In the genomic region with DNA sequence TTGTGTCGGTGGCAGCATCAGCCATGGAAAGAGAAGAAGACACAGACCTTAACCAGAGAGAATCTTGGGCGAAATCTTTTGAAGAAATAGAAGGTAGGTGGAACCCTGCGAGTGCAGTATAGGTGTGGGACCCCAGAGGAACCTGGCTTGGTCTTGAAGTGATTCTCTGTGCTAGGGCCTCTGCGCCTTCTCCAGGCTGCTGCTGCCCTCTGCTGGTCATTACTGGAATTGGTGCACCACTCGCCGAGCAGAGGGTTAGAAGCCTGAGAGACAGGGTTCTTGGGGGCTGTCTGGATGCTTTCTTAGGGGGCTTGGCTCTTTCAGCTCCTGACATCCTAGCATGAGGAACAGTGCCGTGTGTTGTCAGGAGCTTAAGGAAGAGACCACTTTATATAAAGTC, we compare ENCODE assay signal across 9 mouse cellular contexts.
DNase-seq lines count a peak whose midpoint lies in the region; ATAC-seq and TF ChIP-seq lines count a peak whose summit lies in the region.
"Had no signal": no experiment of that assay in that cellular context is flagged by ENCODE, and none has a peak within 500 bp of the region (broad histone marks: within the 10 kb centered on the region; RNA-seq: fewer than 3 reads in every experiment).

No protein-coding gene starts in this region.

- peaks cover 16% of the 10 kb centered on the region for H3K27me3 ChIP-seq in Patski
- no peaks in the 10 kb centered on the region for H3K27me3 ChIP-seq in small intestine, adult 2 months (ENCODE audit: control insufficient read depth, insufficient read depth, low read length)

- intact Hi-C loops in gastrocnemius, adult 2 months (cut with DNase I): loop anchor here (5.0 kb wide), 1 partner anchor 544 kb away; no protein-coding TSS in a partner anchor
- intact Hi-C loops in left cerebral cortex, adult 2 months (cut with DNase I): loop anchor here (1.0 to 10.0 kb wide), 5 partner anchors 69 to 544 kb away; no protein-coding TSS in a partner anchor

- TF ChIP-seq POLR2A in small intestine, adult 2 months (IDR thresholded peaks at IDR 0.05; ENCODE audit: low read depth, low read length): no peak

- no peak overlapping the region for H3K27ac ChIP-seq in gastrocnemius, adult 2 months
- H3K27ac ChIP-seq in left cerebral cortex, adult 2 months: no peak overlapping the region
- H3K27ac ChIP-seq in small intestine, adult 2 months (ENCODE audit: insufficient read depth, low read depth, low read length): no peak overlapping the region
- H3K27ac ChIP-seq: lung, embryonic 15.5 days had no signal

- CTCF ChIA-PET in Patski (lab: Charles Lee): interaction anchor here (1.0 to 2.3 kb wide), 5 partner anchors 10 to 191 kb away, joined by 3 to 16 read pairs (median 4); no protein-coding TSS in a partner anchor

- no peak overlapping the region for H3K4me3 ChIP-seq in gastrocnemius, adult 2 months
- H3K4me3 ChIP-seq in left cerebral cortex, adult 2 months: no peak overlapping the region
- no peak overlapping the region for H3K4me3 ChIP-seq in small intestine, adult 2 months (ENCODE audit: low read depth, low read length)
- H3K4me3 ChIP-seq: lung, embryonic 15.5 days had no signal

- peak; percentile 75 for ATAC-seq in Patski

- in situ Hi-C loops in Patski (cut with MboI; ENCODE audit: low pct_unique_long_range_greater_than_20kb): loop anchor here (5.0 kb wide), 2 partner anchors 149 to 544 kb away; no protein-coding TSS in a partner anchor

- DNase-seq in gastrocnemius, adult 2 months: peak; percentile 55
- DNase-seq in gastrocnemius, adult 8-10 months (ENCODE audit: low spot score in 2 of 2): no peak
- no peak for DNase-seq in Patski (ENCODE audit: low read depth, low spot score)
- peak; percentile 75 to 85 for DNase-seq in cerebellum, postnatal 25 days
- DNase-seq in gastrocnemius, postnatal 10 days: peak; percentile 73
- peak; percentile 63 to 80 for DNase-seq in left cerebral cortex, adult 2 months (ENCODE audit: extremely low spot score in 1 of 2, low spot score in 2 of 2)
- peak; percentile 71 for DNase-seq in mesoderm, embryonic 11.5 days (ENCODE audit: low read depth, low spot score)

- H3K4me1 ChIP-seq in small intestine, adult 2 months (ENCODE audit: control insufficient read depth, insufficient read depth, insufficient read length, low read length): no peaks in the 10 kb centered on the region
- H3K4me1 ChIP-seq: lung, embryonic 15.5 days had no signal

- no peaks in the 10 kb centered on the region for H3K36me3 ChIP-seq in small intestine, adult 2 months (ENCODE audit: control insufficient read depth, insufficient read depth, low read length)
- H3K36me3 ChIP-seq: lung, embryonic 15.5 days had no signal

- WGBS in small intestine, adult 2 months: 29% methylated on average over 7 of the region's 7 CpGs

- POLR2A ChIA-PET in Patski (lab: Charles Lee): no interaction called here

- peak; percentile 81 for TF ChIP-seq CTCF in gastrocnemius, adult 2 months (IDR thresholded peaks at IDR 0.05)
- peak; percentile 90 for TF ChIP-seq CTCF in Patski (IDR thresholded peaks at IDR 0.05)
- peak; percentile 87 for TF ChIP-seq CTCF in left cerebral cortex, adult 2 months (IDR thresholded peaks at IDR 0.05)
- peak; percentile 70; the same call in 1 of the 2 replicates for TF ChIP-seq CTCF in small intestine, adult 2 months (IDR thresholded peaks at IDR 0.05; ENCODE audit: extremely low read depth, insufficient read length, insufficient replicate concordance, low read depth, low read length)

Comparison
In these comparisons a context has a peak if more than half of its experiments do, and no peak if none do; other contexts are left out.
1. DNase-seq: peak in gastrocnemius, adult 2 months (single experiment), cerebellum, postnatal 25 days (2 of 2), gastrocnemius, postnatal 10 days (single experiment), left cerebral cortex, adult 2 months (2 of 2) and mesoderm, embryonic 11.5 days (single experiment); none in gastrocnemius, adult 8-10 months (0 of 2) and Patski (single experiment).
2. Peak in every context shown above with its lines, with median percentiles within 50 percentile points of each other: CTCF ChIP-seq.